12 mouse cellular contexts compared by ENCODE assay signal in genomic region chr17:15955656-15956055, GRCm38 (mm10).
"Had no signal": no experiment of that assay in that cellular context is flagged by ENCODE, and none has a peak within 500 bp of the region (broad histone marks: within the 10 kb centered on the region; RNA-seq: fewer than 3 reads in every experiment).

No protein-coding gene starts in this region.

- DNase-seq: retina, postnatal 1 day; right cerebral cortex, adult 18-20 months; right cerebral cortex, postnatal 14 days; right cerebral cortex, postnatal 25 days; right cerebral cortex, postnatal 4 days; spleen, adult 18-20 months; thymus, adult 18-20 months; thymus, adult 2 months; thymus, postnatal 14 days; thymus, postnatal 25 days; thymus, postnatal 36 days; thymus, postnatal 4 days had no signal
